Mouse (Mus musculus) intestine, embryonic 14.5 days (tissue): ENCODE data around the gene Nlgn1. TPM values are rescaled to one million over a fixed set of nuclear protein-coding genes. Genes with fewer than 3 reads are reported as not detected.

ENCODE experiments used
- ATAC-seq: fragments of 200-750 bp; cut with Nextera tagmentation; replicated peaks from 2 replicates; pipeline ENCODE4 v1.8.0; 2017; ENCODE audit warnings: low read depth, moderate number of reproducible peaks, moderate TSS enrichment, moderate library complexity; ENCODE audit not compliant: low FRiP score, low TSS enrichment
- DNase-seq: peaks from one replicate; pipeline ENCODE4 v3.0.0-alpha.2; 2018; ENCODE audit warnings: low spot score
- H3K27ac ChIP-seq: fragments of 300-500 bp; sonication (generic); 2 replicates; pipeline ENCODE4 v1.5.1; 2014; ENCODE audit warnings: low read depth, mild to moderate bottlenecking, control low read depth
- H3K27me3 ChIP-seq: fragments of 300-500 bp; sonication (generic); replicated peaks from 2 replicates; pipeline ENCODE4 v1.6.1; 2014; ENCODE audit warnings: low read length, control low read depth; ENCODE audit not compliant: control insufficient read depth, insufficient read depth
- H3K36me3 ChIP-seq: fragments of 300-500 bp; sonication (generic); 2 replicates; pipeline ENCODE4 v1.6.1; 2014; ENCODE audit warnings: low read length, control low read depth; ENCODE audit not compliant: control insufficient read depth, insufficient read depth
- H3K4me1 ChIP-seq: fragments of 300-500 bp; sonication (generic); replicated peaks from 2 replicates; pipeline ENCODE4 v1.6.1; 2014; ENCODE audit warnings: low read length, control low read depth, mixed read lengths; ENCODE audit not compliant: control insufficient read depth, insufficient read depth
- H3K4me2 ChIP-seq: fragments of 300-500 bp; sonication (generic); 2 replicates; pipeline ENCODE4 v1.6.1; 2014; ENCODE audit warnings: low read length
- H3K4me3 ChIP-seq: fragments of 300-500 bp; sonication (generic); 2 replicates; pipeline ENCODE4 v1.5.1; 2014; ENCODE audit warnings: low read depth, low read length, control low read depth, mixed read lengths
- H3K9ac ChIP-seq: fragments of 300-500 bp; sonication (generic); 2 replicates; pipeline ENCODE4 v1.6.1; 2014; ENCODE audit warnings: mild to moderate bottlenecking, low read length
- H3K9me3 ChIP-seq: fragments of 300-500 bp; sonication (generic); 2 replicates; pipeline ENCODE4 v1.6.1; 2016; ENCODE audit warnings: low read length, control low read depth; ENCODE audit not compliant: control insufficient read depth
- WGBS: fragments of 180-500 bp; shearing (Covaris S2); extraction: QIAGEN DNeasy Blood & Tissue Kit; methylation state at CpG from one replicate; pipeline ENCODE4 v1.1.7; 2014; 5-methylcytosine and 5-hydroxymethylcytosine counted together
- polyA plus RNA-seq: library from polyadenylated mRNA; unstranded; fragments of >200 nt; fragmentation: Nextera tagmentation; extraction: Ambion mirVana; gene quantifications from 2 replicates; pipeline ENCODE4 v1.2.1, GENCODE M21; 2014

The Nlgn1 gene
- polyA plus RNA-seq, 1 experiment from 2014 or later: 2.7 TPM

- Histone ChIP-seq H3K9ac (no peak overlapping the region), H3K27ac (no peak overlapping the region), H3K4me1 (no peaks in the 10 kb centered on the region), H3K4me2 (no peak overlapping the region), H3K4me3 (no peak overlapping the region), H3K9me3 (no peaks in the 10 kb centered on the region), H3K27me3 (no peaks in the 10 kb centered on the region), H3K36me3 (no peaks in the 10 kb centered on the region)
- ATAC-seq: no peak
- no peak for DNase-seq
Observed at GRCm38 (mm10) chr3:26069366-26069765, 262.9 kb downstream of the Nlgn1 start.

- Histone ChIP-seq H3K4me1 (no peaks in the 10 kb centered on the region), H3K4me2 (no peak overlapping the region), H3K36me3 (no peaks in the 10 kb centered on the region), H3K9me3 (no peaks in the 10 kb centered on the region), H3K4me3 (no peak overlapping the region), H3K27me3 (no peaks in the 10 kb centered on the region), H3K9ac (no peak overlapping the region), H3K27ac (no peak overlapping the region)
- DNase-seq (no peak), ATAC-seq (no peak)
- WGBS: 74% methylated on average over 4 of the region's 4 CpGs
Observed at GRCm38 (mm10) chr3:26050769-26051168, 281.5 kb downstream of the Nlgn1 start.

- Histone ChIP-seq H3K4me2 (no peak overlapping the region), H3K9ac (no peak overlapping the region), H3K27ac (no peak overlapping the region), H3K9me3 (no peaks in the 10 kb centered on the region), H3K4me1 (no peaks in the 10 kb centered on the region), H3K36me3 (no peaks in the 10 kb centered on the region), H3K4me3 (no peak overlapping the region), H3K27me3 (no peaks in the 10 kb centered on the region)
- 80% methylated on average over 2 of the region's 2 CpGs for WGBS
- DNase-seq (no peak), ATAC-seq (no peak)
Observed at GRCm38 (mm10) chr3:26042966-26043365, 289.3 kb downstream of the Nlgn1 start.

GRCm38 (mm10) chr3:26039696-26040095, 292.6 kb downstream of the Nlgn1 start:
- no peaks in the 10 kb centered on the region for H3K27me3 ChIP-seq
- no peak overlapping the region for H3K4me3 ChIP-seq
- H3K9ac ChIP-seq: no peak overlapping the region
- H3K4me2 ChIP-seq: no peak overlapping the region
- no peaks in the 10 kb centered on the region for H3K36me3 ChIP-seq
- no peaks in the 10 kb centered on the region for H3K4me1 ChIP-seq
- ATAC-seq (no peak), DNase-seq (no peak)
- WGBS: 86% methylated on average over 2 of the region's 2 CpGs
- no peak overlapping the region for H3K27ac ChIP-seq
- H3K9me3 ChIP-seq: no peaks in the 10 kb centered on the region

GRCm38 (mm10) chr3:26026025-26026424, 306.2 kb downstream of the Nlgn1 start:
- ATAC-seq (no peak), DNase-seq (no peak)
- WGBS: 76% methylated on average over 2 of the region's 2 CpGs
- Histone ChIP-seq H3K4me3 (no peak overlapping the region), H3K4me2 (no peak overlapping the region), H3K9me3 (no peaks in the 10 kb centered on the region), H3K36me3 (no peaks in the 10 kb centered on the region), H3K27me3 (no peaks in the 10 kb centered on the region), H3K27ac (no peak overlapping the region), H3K4me1 (no peaks in the 10 kb centered on the region), H3K9ac (no peak overlapping the region)

GRCm38 (mm10) chr3:26023217-26023616, 309.0 kb downstream of the Nlgn1 start:
- Histone ChIP-seq H3K27me3 (no peaks in the 10 kb centered on the region), H3K4me1 (no peaks in the 10 kb centered on the region), H3K4me2 (no peak overlapping the region), H3K27ac (no peak overlapping the region), H3K9me3 (no peaks in the 10 kb centered on the region), H3K9ac (no peak overlapping the region), H3K36me3 (no peaks in the 10 kb centered on the region), H3K4me3 (no peak overlapping the region)
- DNase-seq (no peak), ATAC-seq (no peak)
- WGBS: 73% methylated on average over 5 of the region's 5 CpGs

GRCm38 (mm10) chr3:26021632-26022184, 310.6 kb downstream of the Nlgn1 start:
- 88% methylated on average over 6 of the region's 6 CpGs for WGBS
- H3K27me3 ChIP-seq: no peaks in the 10 kb centered on the region
- H3K9ac ChIP-seq: no peak overlapping the region
- no peaks in the 10 kb centered on the region for H3K4me1 ChIP-seq
- DNase-seq (no peak), ATAC-seq (no peak)
- H3K4me3 ChIP-seq: no peak overlapping the region
- no peaks in the 10 kb centered on the region for H3K36me3 ChIP-seq
- no peak overlapping the region for H3K27ac ChIP-seq
- no peaks in the 10 kb centered on the region for H3K9me3 ChIP-seq
- no peak overlapping the region for H3K4me2 ChIP-seq

- ATAC-seq: no peak
Observed at GRCm38 (mm10) chr3:26011310-26012078, 320.8 kb downstream of the Nlgn1 start.

More at GRCm38 (mm10) chr3:26011310-26012078, 320.8 kb downstream of the Nlgn1 start:
- Histone ChIP-seq H3K4me3 (no peak overlapping the region), H3K9me3 (no peaks in the 10 kb centered on the region), H3K27ac (no peak overlapping the region), H3K9ac (no peak overlapping the region), H3K27me3 (no peaks in the 10 kb centered on the region), H3K4me1 (no peaks in the 10 kb centered on the region), H3K4me2 (no peak overlapping the region), H3K36me3 (no peaks in the 10 kb centered on the region)
- 81% methylated on average over 4 of the region's 4 CpGs for WGBS
- no peak for DNase-seq
